Mouse (Mus musculus): ENCODE measurements around the gene Efcab9.

- no peak for TF ChIP-seq CTCF (IDR thresholded peaks at IDR 0.05; ENCODE audit: borderline replicate concordance, insufficient read depth, low read length)
- TF ChIP-seq POLR2A (IDR thresholded peaks at IDR 0.05; ENCODE audit: low read depth, low read length) = no peak
These were observed 40.8 kb downstream of the Efcab9 start for GRCm38 (mm10) chr11:32491079-32491478.

Data from embryonic fibroblast, embryonic 13.5 days (primary cell).